Mouse (Mus musculus): ENCODE data around the gene Zdhhc6. TPM values are rescaled to one million over a fixed set of nuclear protein-coding genes. Genes with fewer than 3 reads are reported as not detected.

Gene Zdhhc6
- polyA plus RNA-seq, 1 experiment = 27.0 TPM

GRCm38 (mm10) chr19:55269051-55269450 is 46.8 kb downstream of the Zdhhc6 start:
- DNase-seq = no peak
- H3K4me1 ChIP-seq (ENCODE audit: control insufficient read depth, insufficient read depth, low read length) = no peaks in the 10 kb centered on the region; the same call in 1 of the 2 replicates
- TF ChIP-seq CTCF (IDR thresholded peaks at IDR 0.05; ENCODE audit: borderline replicate concordance, insufficient read depth, low read depth, low read length) = no peak
- TF ChIP-seq POLR2A (IDR thresholded peaks at IDR 0.05; ENCODE audit: borderline replicate concordance, insufficient read depth, low read length) = no peak

GRCm38 (mm10) chr19:55268150-55268549 is 47.7 kb downstream of the Zdhhc6 start:
- Histone ChIP-seq H3K27me3 (ENCODE audit: control insufficient read depth, insufficient read depth, low read length) (no peaks in the 10 kb centered on the region), H3K4me1 (ENCODE audit: control insufficient read depth, insufficient read depth, low read length) (no peaks in the 10 kb centered on the region; the same call in 1 of the 2 replicates), H3K4me3 (replicated peaks; ENCODE audit: insufficient read depth, low read depth, low read length) (no peak overlapping the region), H3K27ac (ENCODE audit: insufficient read depth, low read length) (no peak overlapping the region)
- 76% methylated on average over 3 of the region's 3 CpGs for WGBS
- no peak for TF ChIP-seq POLR2A (IDR thresholded peaks at IDR 0.05; ENCODE audit: borderline replicate concordance, insufficient read depth, low read length)
- TF ChIP-seq CTCF (IDR thresholded peaks at IDR 0.05; ENCODE audit: borderline replicate concordance, insufficient read depth, low read depth, low read length) = no peak
- no peak for DNase-seq

More at GRCm38 (mm10) chr19:55269051-55269450, 46.8 kb downstream of the Zdhhc6 start:
- WGBS = 90% methylated on average over 5 of the region's 5 CpGs
- Histone ChIP-seq H3K27ac (ENCODE audit: insufficient read depth, low read length) (no peak overlapping the region), H3K27me3 (ENCODE audit: control insufficient read depth, insufficient read depth, low read length) (no peaks in the 10 kb centered on the region), H3K4me3 (replicated peaks; ENCODE audit: insufficient read depth, low read depth, low read length) (no peak overlapping the region)

GRCm38 (mm10) chr19:55266786-55267185 is 49.0 kb downstream of the Zdhhc6 start:
- DNase-seq = peak in 1 of 2 experiments; percentile 14
- WGBS = 47% methylated on average over 3 of the region's 3 CpGs
- no peaks in the 10 kb centered on the region; the same call in 1 of the 2 replicates for H3K4me1 ChIP-seq (ENCODE audit: control insufficient read depth, insufficient read depth, low read length)
- H3K4me3 ChIP-seq (replicated peaks; ENCODE audit: insufficient read depth, low read depth, low read length) = no peak overlapping the region
- TF ChIP-seq CTCF (IDR thresholded peaks at IDR 0.05; ENCODE audit: borderline replicate concordance, insufficient read depth, low read depth, low read length) = no peak
- TF ChIP-seq POLR2A (IDR thresholded peaks at IDR 0.05; ENCODE audit: borderline replicate concordance, insufficient read depth, low read length) = no peak
- H3K27ac ChIP-seq (ENCODE audit: insufficient read depth, low read length) = no peak overlapping the region
- H3K27me3 ChIP-seq (ENCODE audit: control insufficient read depth, insufficient read depth, low read length) = no peaks in the 10 kb centered on the region

- no peak overlapping the region for H3K27ac ChIP-seq (ENCODE audit: insufficient read depth, low read length)
- H3K4me1 ChIP-seq (ENCODE audit: control insufficient read depth, insufficient read depth, low read length) = no peaks in the 10 kb centered on the region; the same call in 1 of the 2 replicates
- TF ChIP-seq CTCF (IDR thresholded peaks at IDR 0.05; ENCODE audit: borderline replicate concordance, insufficient read depth, low read depth, low read length) (no peak), POLR2A (IDR thresholded peaks at IDR 0.05; ENCODE audit: borderline replicate concordance, insufficient read depth, low read length) (no peak)
- DNase-seq = no peak
- 72% methylated on average over 3 of the region's 3 CpGs for WGBS
- no peaks in the 10 kb centered on the region for H3K27me3 ChIP-seq (ENCODE audit: control insufficient read depth, insufficient read depth, low read length)
- no peak overlapping the region for H3K4me3 ChIP-seq (replicated peaks; ENCODE audit: insufficient read depth, low read depth, low read length)
Measured at GRCm38 (mm10) chr19:55265269-55265668, 50.6 kb downstream of the Zdhhc6 start.

- Histone ChIP-seq H3K4me1 (ENCODE audit: control insufficient read depth, insufficient read depth, low read length) (no peaks in the 10 kb centered on the region; the same call in 1 of the 2 replicates), H3K4me3 (replicated peaks; ENCODE audit: insufficient read depth, low read depth, low read length) (no peak overlapping the region), H3K27ac (ENCODE audit: insufficient read depth, low read length) (no peak overlapping the region), H3K27me3 (ENCODE audit: control insufficient read depth, insufficient read depth, low read length) (no peaks in the 10 kb centered on the region)
- TF ChIP-seq POLR2A (IDR thresholded peaks at IDR 0.05; ENCODE audit: borderline replicate concordance, insufficient read depth, low read length) = no peak
- WGBS = 78% methylated on average over 12 of the region's 12 CpGs
- no peak for DNase-seq
Measured at GRCm38 (mm10) chr19:55260389-55261184, 55.2 kb downstream of the Zdhhc6 start.

- TF ChIP-seq CTCF (IDR thresholded peaks at IDR 0.05; ENCODE audit: borderline replicate concordance, insufficient read depth, low read depth, low read length) (no peak), POLR2A (IDR thresholded peaks at IDR 0.05; ENCODE audit: borderline replicate concordance, insufficient read depth, low read length) (no peak)
Measured at GRCm38 (mm10) chr19:55258514-55258913, 57.3 kb downstream of the Zdhhc6 start.

GRCm38 (mm10) chr19:55257656-55258375 is 58.0 kb downstream of the Zdhhc6 start:
- H3K27me3 ChIP-seq (ENCODE audit: control insufficient read depth, insufficient read depth, low read length) = no peaks in the 10 kb centered on the region
- DNase-seq = no peak
- no peak overlapping the region for H3K27ac ChIP-seq (ENCODE audit: insufficient read depth, low read length)
- H3K4me1 ChIP-seq (ENCODE audit: control insufficient read depth, insufficient read depth, low read length) = no peaks in the 10 kb centered on the region
- TF ChIP-seq CTCF (IDR thresholded peaks at IDR 0.05; ENCODE audit: borderline replicate concordance, insufficient read depth, low read depth, low read length) (no peak), POLR2A (IDR thresholded peaks at IDR 0.05; ENCODE audit: borderline replicate concordance, insufficient read depth, low read length) (no peak)
- H3K4me3 ChIP-seq (replicated peaks; ENCODE audit: insufficient read depth, low read depth, low read length) = no peak overlapping the region
- 60% methylated on average over 5 of the region's 5 CpGs for WGBS

More at GRCm38 (mm10) chr19:55258514-55258913, 57.3 kb downstream of the Zdhhc6 start:
- DNase-seq = no peak
- Histone ChIP-seq H3K27ac (ENCODE audit: insufficient read depth, low read length) (no peak overlapping the region), H3K27me3 (ENCODE audit: control insufficient read depth, insufficient read depth, low read length) (no peaks in the 10 kb centered on the region), H3K4me1 (ENCODE audit: control insufficient read depth, insufficient read depth, low read length) (no peaks in the 10 kb centered on the region), H3K4me3 (replicated peaks; ENCODE audit: insufficient read depth, low read depth, low read length) (no peak overlapping the region)
- WGBS = 84% methylated on average over 5 of the region's 5 CpGs
